Mouse (Mus musculus) small intestine, adult 2 months (tissue): ENCODE results near the gene Aspdh. TPM values are rescaled to one million over a fixed set of nuclear protein-coding genes. Genes with fewer than 3 reads are reported as not detected.

Experiments
- H3K27ac ChIP-seq: fragments of 200-500 bp; 2 replicates; pipeline ENCODE4 v1.5.1; 2012; ENCODE audit warnings: low read depth, low read length, control low read depth, inconsistent platforms; ENCODE audit not compliant: insufficient read depth
- H3K27me3 ChIP-seq: fragments of 200-500 bp; 2 replicates; pipeline ENCODE4 v1.6.1; 2012; ENCODE audit warnings: mild to moderate bottlenecking, moderate library complexity, low read length, inconsistent platforms; ENCODE audit not compliant: control insufficient read depth, insufficient read depth
- H3K36me3 ChIP-seq: fragments of 200-500 bp; 2 replicates; pipeline ENCODE4 v1.6.1; 2012; ENCODE audit warnings: mild to moderate bottlenecking, low read length, control low read depth, inconsistent platforms; ENCODE audit not compliant: control insufficient read depth, insufficient read depth
- H3K4me1 ChIP-seq: fragments of 200-500 bp; 2 replicates; pipeline ENCODE4 v1.6.1; 2012; ENCODE audit warnings: low read length, inconsistent platforms, mixed read lengths; ENCODE audit not compliant: control insufficient read depth, insufficient read depth, insufficient read length
- H3K4me3 ChIP-seq: fragments of 200-500 bp; 2 replicates; pipeline ENCODE4 v1.5.1; 2012; ENCODE audit warnings: low read depth, mild to moderate bottlenecking, control low read depth, inconsistent platforms, low read length, moderate library complexity
- CTCF ChIP-seq: fragments of 200-500 bp; IDR thresholded peaks from 2 replicates; pipeline ENCODE4 v1.5.1; 2012; ENCODE audit warnings: low read depth, mild to moderate bottlenecking, control low read depth, inconsistent platforms, low read length, moderate library complexity, mixed read lengths; ENCODE audit not compliant: insufficient replicate concordance, insufficient read length; ENCODE audit errors: extremely low read depth
- POLR2A ChIP-seq: fragments of 200-500 bp; IDR thresholded peaks from 2 replicates; pipeline ENCODE4 v1.6.1; 2012; ENCODE audit warnings: low read depth, mild to moderate bottlenecking, control low read depth, inconsistent platforms, low read length, moderate library complexity
- WGBS: fragments of 180-500 bp; shearing (Covaris S2); methylation state at CpG from one replicate; pipeline ENCODE4 v1.1.7; 2018; 5-methylcytosine and 5-hydroxymethylcytosine counted together
- polyA plus RNA-seq: library from polyadenylated mRNA; depleted of rRNA; stranded (reverse); fragments of >200 nt; gene quantifications from 2 replicates; pipeline ENCODE4 v1.2.3, GENCODE M21; 2012

Aspdh gene
- polyA plus RNA-seq, 1 experiment, result 3.2 TPM

DNA sequence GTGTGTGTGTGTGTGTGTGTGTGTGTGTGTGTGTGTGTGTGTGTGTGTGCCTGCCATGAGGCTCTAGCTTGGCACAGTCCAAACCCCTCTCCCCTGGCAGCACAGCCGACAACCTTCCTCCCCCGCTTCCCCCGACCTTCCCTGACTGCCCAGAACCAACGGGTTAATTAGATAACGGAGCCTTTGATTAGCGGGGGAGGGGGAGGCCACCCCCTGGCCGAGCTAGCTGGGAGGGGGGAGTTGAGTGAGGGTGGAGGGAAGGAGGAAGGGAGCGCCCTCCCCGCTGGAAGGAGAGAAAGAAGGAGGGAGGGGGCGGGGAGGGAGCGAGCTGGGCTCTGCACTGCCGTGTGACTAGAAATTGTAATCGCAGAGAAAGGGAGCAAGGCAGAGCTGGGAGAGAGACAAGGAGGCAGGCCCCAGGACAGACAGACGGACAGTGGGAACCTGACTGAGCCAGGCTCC, 23.5 kb upstream of the Aspdh start:
- Histone ChIP-seq H3K27ac (no peak overlapping the region), H3K4me3 (no peak overlapping the region), H3K36me3 (no peaks in the 10 kb centered on the region), H3K4me1 (no peaks in the 10 kb centered on the region), H3K27me3 (peaks cover 17% of the 10 kb centered on the region)
- TF ChIP-seq CTCF, result no peak
- TF ChIP-seq POLR2A, result no peak
- WGBS, result 2% methylated on average over 14 of the region's 14 CpGs

DNA sequence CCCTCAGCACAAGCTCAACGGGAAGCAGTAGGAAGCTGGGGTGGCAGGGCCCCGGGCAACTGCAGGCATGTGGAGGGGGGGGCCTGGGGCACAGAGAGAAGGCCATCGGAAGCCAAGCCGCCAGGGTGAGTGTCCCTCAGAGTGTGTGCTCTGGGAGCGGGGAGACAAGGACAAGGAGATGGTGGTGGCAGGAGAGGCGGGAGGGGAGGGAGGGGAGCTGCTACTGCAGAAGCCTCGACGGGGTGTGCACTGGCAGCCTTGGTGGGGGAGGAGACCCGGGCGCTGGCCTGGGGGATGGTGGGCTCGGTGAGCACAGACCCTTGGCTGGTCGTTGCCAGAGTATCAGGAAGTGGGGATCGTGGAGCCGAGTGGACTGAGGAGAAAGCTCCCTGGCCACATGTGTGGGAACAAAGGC, 22.8 kb upstream of the Aspdh start:
- Histone ChIP-seq H3K36me3 (no peaks in the 10 kb centered on the region), H3K27me3 (peaks cover 17% of the 10 kb centered on the region), H3K27ac (no peak overlapping the region), H3K4me1 (no peaks in the 10 kb centered on the region), H3K4me3 (no peak overlapping the region)
- TF ChIP-seq CTCF, result no peak
- TF ChIP-seq POLR2A, result no peak
- 3% methylated on average over 14 of the region's 14 CpGs for WGBS

DNA sequence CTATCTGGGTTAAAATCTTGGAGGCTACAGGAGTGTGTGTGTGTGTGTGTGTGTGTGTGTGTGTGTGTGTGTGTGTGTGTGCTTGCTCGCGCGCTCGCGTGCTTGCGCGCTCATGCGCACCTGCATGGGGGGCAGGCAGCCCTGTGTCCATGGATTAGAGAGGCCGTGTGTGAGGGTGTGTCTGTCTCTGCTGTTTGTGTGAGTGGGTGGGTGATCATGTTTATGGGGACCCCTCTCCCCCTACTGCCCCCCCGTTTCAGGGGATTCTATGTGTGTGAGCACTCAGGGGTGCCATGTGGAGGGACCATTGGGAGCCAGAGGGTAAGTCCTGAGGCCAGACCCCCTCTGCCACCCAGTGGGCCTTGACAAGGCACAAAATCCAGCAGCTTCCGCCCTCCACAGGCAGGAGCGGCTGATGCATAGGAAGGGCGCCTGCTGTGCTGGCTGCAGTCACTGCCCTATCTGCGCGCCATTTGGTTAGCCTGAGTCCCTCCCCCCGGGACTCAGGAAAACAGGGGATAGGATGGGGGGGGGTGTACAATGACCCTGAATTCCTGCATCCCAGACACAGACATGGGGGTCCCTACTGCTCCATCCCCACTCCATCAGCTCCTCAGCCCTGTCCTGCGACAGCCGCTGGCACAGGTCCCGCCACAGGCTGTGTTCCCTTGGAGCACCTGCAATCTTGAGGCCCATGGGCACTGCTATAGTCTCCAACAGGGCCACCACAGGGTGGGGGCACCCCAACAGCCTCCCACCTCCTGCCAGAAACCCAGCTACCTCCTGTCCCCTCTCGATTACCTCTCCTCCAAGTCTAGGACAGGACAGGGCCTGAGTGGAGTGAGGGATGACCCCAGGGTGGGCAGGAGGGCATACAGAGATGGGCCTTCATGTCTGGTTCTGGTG, 21.7 kb upstream of the Aspdh start:
- no peak overlapping the region for H3K4me3 ChIP-seq
- no peak overlapping the region for H3K27ac ChIP-seq
- H3K36me3 ChIP-seq, result no peaks in the 10 kb centered on the region
- no peak for TF ChIP-seq POLR2A
- no peak for TF ChIP-seq CTCF
- WGBS, result 12% methylated on average over 20 of the region's 20 CpGs
- H3K4me1 ChIP-seq, result no peaks in the 10 kb centered on the region
- H3K27me3 ChIP-seq, result peaks cover 17% of the 10 kb centered on the region

DNA sequence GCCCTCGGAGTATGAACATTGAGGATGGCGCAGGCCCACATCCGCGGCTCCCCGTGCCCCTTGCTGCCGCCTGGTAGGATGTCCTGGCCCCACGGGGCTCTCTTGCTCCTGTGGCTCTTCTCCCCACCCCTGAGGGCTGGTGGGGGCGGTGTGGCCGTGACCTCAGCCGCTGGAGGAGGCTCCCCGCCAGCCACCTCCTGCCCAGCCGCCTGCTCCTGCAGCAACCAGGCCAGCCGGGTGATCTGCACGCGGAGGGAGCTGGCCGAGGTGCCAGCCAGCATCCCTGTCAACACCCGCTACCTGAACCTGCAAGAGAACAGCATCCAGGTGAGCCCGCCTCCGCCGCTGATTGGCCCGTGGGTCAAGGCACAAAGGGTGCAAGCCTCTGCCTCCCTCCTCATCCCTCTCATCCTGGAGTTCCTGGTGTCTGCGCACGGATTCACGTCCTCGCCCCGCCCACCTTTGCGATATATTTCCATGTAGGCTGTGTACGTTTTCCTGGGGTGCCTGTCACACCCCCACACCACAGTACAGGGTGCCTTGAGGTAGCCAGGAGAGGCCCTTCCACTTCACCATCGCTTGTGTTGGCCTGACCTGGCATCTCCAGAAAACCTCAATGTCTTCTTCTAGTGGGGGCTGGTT, 20.2 kb upstream of the Aspdh start:
- no peak for TF ChIP-seq CTCF
- no peak for TF ChIP-seq POLR2A
- no peak overlapping the region for H3K4me3 ChIP-seq
- WGBS, result 7% methylated on average over 28 of the region's 29 CpGs
- H3K4me1 ChIP-seq, result no peaks in the 10 kb centered on the region
- H3K27ac ChIP-seq, result no peak overlapping the region
- peaks cover 17% of the 10 kb centered on the region for H3K27me3 ChIP-seq
- H3K36me3 ChIP-seq, result no peaks in the 10 kb centered on the region

DNA sequence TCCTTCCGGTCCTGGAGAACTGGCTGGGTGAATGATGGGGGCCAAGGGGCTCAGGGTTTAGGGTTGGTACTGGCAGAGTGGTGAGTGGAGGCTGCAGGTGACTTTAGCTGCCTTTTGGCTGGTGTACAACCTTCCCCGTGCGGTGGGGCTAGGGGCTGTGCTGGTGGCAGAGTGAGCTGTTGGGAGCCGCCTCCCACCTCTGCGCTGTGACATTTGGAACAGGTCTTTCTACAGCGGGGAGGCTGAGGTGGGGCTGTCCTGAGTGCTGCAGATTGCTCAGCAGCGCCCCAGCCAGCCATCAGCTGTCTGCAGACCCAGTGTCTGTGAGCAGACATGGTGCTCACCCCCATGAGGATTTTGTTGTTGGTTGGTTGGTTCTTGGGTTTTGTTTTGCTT, 19.7 kb upstream of the Aspdh start:
- Histone ChIP-seq H3K27me3 (peaks cover 17% of the 10 kb centered on the region), H3K36me3 (no peaks in the 10 kb centered on the region), H3K27ac (no peak overlapping the region), H3K4me1 (no peaks in the 10 kb centered on the region), H3K4me3 (no peak overlapping the region)
- 10% methylated on average over 7 of the region's 7 CpGs for WGBS
- TF ChIP-seq POLR2A (no peak), CTCF (no peak)

DNA sequence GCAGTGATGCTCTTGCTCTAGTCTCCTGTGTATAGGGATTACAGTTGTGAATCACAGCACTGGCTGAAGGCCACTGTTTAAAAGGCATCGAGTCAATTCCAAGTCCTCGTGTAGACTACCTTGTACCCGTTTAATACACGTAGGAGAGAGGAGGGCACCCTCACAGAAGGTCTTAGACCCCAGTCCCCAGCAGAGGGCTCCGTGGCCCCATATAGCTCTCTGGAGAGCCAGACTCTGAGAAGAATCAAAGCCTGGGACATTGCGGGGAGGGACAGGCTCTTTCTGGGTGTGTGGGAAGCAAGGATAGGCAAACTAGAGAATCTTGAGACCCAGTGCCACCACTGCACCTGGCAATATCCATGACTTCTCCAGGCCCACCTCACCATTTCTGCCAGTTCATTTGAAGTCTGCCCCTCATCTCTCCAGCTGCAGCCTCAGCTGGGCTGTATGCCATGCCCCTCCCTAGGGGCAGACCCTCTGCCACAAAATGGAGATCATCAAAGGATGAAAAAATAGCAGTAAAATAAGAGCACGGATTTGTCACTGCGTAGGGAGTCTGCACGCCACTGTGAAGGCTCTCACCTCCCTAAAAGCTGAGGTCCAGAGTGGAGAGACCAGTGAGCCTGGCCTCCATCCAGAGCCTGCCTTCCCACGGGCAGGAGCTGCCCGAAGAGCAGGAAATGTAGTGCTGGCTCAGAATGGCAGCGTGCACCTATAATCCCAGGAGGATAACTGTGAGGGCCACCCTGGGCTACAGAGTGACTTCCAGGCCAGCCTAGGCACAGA, 18.9 kb upstream of the Aspdh start:
- 37% methylated on average over 12 of the region's 12 CpGs for WGBS
- Histone ChIP-seq H3K4me3 (no peak overlapping the region), H3K27me3 (peaks cover 15% of the 10 kb centered on the region), H3K27ac (no peak overlapping the region), H3K36me3 (no peaks in the 10 kb centered on the region), H3K4me1 (no peaks in the 10 kb centered on the region)
- TF ChIP-seq CTCF (no peak), POLR2A (no peak)
